Mouse (Mus musculus): ENCODE results near the gene H2-DMb1.

The H2-DMb1 gene

GRCm38 (mm10) chr17:34207456-34207855, 54.6 kb downstream of the H2-DMb1 start:
- intact Hi-C loops (cut with DNase I): no loop called here

DNA sequence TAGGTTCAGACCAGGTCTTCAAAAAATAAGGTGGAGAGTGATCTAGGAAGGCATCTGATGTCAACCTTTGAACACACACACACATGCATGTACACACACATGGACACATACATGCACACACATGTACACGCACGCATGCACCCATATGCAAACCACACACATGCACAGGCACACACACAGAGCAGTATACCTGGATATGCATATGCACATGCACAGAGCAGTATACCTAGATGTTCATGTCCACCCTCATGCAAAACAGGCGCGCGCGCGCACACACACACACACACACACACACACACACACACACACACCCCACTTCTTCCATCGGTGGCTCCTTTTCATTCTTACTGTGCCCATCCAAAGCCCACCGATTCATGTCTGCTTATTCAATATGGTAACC, 55.0 kb downstream of the H2-DMb1 start:
- intact Hi-C loops (cut with DNase I): no loop called here

DNA sequence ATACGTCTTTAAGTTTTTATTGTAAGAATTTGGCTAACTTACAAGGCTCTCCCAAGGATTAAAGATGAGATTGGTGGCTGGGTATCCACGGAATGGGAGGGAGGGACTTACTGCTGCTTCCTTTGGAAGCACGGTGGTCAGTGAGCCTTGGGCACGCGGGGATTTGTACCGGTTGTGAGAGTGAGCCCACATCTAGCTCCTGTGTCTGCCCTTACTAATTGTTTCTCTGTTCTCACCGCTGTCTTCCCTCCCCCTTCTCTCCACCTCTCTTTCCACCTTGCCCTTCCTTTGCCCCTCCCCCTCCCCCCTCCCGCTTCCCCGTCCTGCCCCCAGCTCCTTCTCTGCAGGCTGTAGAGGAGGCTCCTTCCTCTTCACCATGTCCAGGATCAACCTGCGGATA, 55.5 kb downstream of the H2-DMb1 start:
- intact Hi-C loops (cut with DNase I): no loop called here

- intact Hi-C loops (cut with DNase I): no loop called here
Measured at GRCm38 (mm10) chr17:34209680-34210079, 56.8 kb downstream of the H2-DMb1 start.
